Mouse (Mus musculus): ENCODE measurements around the gene Ifnk. TPM values are rescaled to one million over a fixed set of nuclear protein-coding genes. Genes with fewer than 3 reads are reported as not detected.

The Ifnk gene
- total and polyA plus RNA-seq, 3 experiments = not detected

GRCm38 (mm10) chr4:35155132-35155922 is 3.5 kb downstream of the Ifnk start:
- no peak for TF ChIP-seq TAL1 (conservative IDR thresholded peaks at IDR 0.05; ENCODE audit: low read depth, low read length)
- TF ChIP-seq POLR2AphosphoS5 (IDR thresholded peaks at IDR 0.05; ENCODE audit: insufficient replicate concordance, low read depth, low read length) = no peak
- TF ChIP-seq GATA1 (IDR thresholded peaks at IDR 0.05; ENCODE audit: borderline replicate concordance, low read length) = no peak
- no peak for TF ChIP-seq CTCF (IDR thresholded peaks at IDR 0.05; ENCODE audit: low read depth, low read length)
- TF ChIP-seq GATA2 (IDR thresholded peaks at IDR 0.05; ENCODE audit: borderline replicate concordance, low read depth, low read length) = no peak
- Histone ChIP-seq H3K4me1 (ENCODE audit: insufficient read depth, low read depth, low read length) (peaks cover 5% of the 10 kb centered on the region; the same call in 1 of the 2 replicates), H3K36me3 (replicated peaks) (no peaks in the 10 kb centered on the region), H3K4me3 (ENCODE audit: low read depth, low read length) (no peak overlapping the region), H3K9me3 (replicated peaks) (no peaks in the 10 kb centered on the region), H3K27me3 (ENCODE audit: insufficient read depth, low read length) (peaks cover 22% of the 10 kb centered on the region; the same call in 1 of the 2 replicates)
- ATAC-seq (ENCODE audit: extremely low read depth, insufficient number of reproducible peaks, low FRiP score, poor library complexity, severe bottlenecking) (no peak), DNase-seq (ENCODE audit: low spot score) (no peak)

DNA sequence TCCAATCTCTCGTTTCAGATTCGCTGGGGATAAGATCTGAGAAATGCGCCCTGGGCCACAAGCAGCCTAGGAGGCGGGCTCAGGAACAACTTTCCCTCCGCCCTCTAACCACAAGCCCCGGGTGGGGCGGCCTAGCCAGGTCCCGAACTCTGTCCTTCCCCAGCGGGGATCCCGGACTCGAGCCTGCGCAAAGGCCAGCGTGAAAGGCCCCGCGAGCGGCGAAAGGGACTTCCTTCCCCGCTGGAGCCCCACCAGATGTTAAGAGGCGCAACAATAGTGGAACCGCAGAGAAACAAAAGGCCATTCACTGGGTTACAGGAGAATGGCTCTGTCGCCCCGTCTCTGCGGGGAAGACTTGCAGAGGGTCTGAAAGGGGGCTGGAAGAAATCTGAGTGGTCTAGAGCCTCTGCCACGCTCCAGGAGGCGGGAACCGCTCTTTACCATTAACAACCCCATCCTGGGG is 4.3 kb downstream of the Ifnk start:
- TF ChIP-seq CTCF (IDR thresholded peaks at IDR 0.05; ENCODE audit: low read depth, low read length) = no peak
- TF ChIP-seq TAL1 (conservative IDR thresholded peaks at IDR 0.05; ENCODE audit: low read depth, low read length) = no peak
- no peak for TF ChIP-seq POLR2AphosphoS5 (IDR thresholded peaks at IDR 0.05; ENCODE audit: insufficient replicate concordance, low read depth, low read length)
- TF ChIP-seq GATA2 (IDR thresholded peaks at IDR 0.05; ENCODE audit: borderline replicate concordance, low read depth, low read length) = no peak
- no peak for TF ChIP-seq GATA1 (IDR thresholded peaks at IDR 0.05; ENCODE audit: borderline replicate concordance, low read length)
- H3K27me3 ChIP-seq (ENCODE audit: insufficient read depth, low read length) = peaks cover 22% of the 10 kb centered on the region; the same call in 1 of the 2 replicates
- peaks cover 5% of the 10 kb centered on the region; the same call in 1 of the 2 replicates for H3K4me1 ChIP-seq (ENCODE audit: insufficient read depth, low read depth, low read length)
- no peak overlapping the region for H3K4me3 ChIP-seq (ENCODE audit: low read depth, low read length)
- H3K9me3 ChIP-seq (replicated peaks) = no peaks in the 10 kb centered on the region
- DNase-seq (ENCODE audit: low spot score) = no peak
- H3K36me3 ChIP-seq (replicated peaks) = no peaks in the 10 kb centered on the region
- ATAC-seq (ENCODE audit: extremely low read depth, insufficient number of reproducible peaks, low FRiP score, poor library complexity, severe bottlenecking) = no peak

DNA sequence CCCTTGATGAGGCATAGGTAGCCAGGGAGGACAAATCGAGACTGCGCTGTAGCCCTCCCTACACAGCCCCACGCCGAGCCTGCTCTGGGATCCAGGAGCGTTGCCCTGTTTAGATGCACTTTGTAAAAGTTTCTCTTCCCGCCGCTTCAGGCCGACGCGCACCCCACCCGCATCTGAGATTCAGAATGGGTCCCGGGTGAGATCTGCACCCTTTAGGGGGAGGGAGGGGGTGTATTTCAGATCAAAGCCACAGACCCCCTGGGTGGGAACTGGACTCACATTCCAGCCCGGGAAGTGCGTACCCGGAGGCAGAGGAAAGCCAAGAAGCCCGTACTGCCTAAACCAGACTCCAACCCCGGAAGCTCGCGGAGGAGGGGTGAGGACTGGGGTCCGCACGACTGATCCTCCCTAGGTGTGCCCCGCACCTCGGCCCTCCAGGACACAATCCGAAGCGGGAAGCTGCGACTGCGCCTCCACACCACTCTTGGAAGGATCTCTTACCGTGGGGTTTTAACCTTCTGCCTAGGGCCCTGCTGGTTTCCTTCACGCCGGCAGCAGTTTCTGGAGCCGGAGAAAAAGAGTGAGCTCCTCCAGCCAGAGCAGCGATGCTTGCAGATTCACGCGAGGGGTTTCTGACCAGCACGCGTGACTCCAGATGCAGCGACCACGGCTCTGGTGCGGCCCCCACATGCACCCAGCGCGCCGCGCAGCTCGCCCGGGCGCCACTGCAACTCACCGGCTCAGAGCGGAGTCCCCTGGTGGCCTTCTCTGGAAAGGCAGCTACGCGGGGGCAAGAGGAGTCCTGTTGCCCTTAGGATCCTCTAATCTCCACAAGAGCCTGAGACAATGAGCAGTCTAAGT is 5.1 kb downstream of the Ifnk start, which contains the start of gene Mob3b:
Gene Mob3b (minus strand): TSS at position 734 of the 861 bp plus-strand sequence.
- no peaks in the 10 kb centered on the region for H3K36me3 ChIP-seq (replicated peaks)
- H3K4me3 ChIP-seq (ENCODE audit: low read depth, low read length) = no peak within 1 kb of the TSS
- peaks cover 22% of the 10 kb centered on the region; the same call in 1 of the 2 replicates for H3K27me3 ChIP-seq (ENCODE audit: insufficient read depth, low read length)
- H3K9me3 ChIP-seq (replicated peaks) = no peaks in the 10 kb centered on the region
- peaks cover 5% of the 10 kb centered on the region; the same call in 1 of the 2 replicates for H3K4me1 ChIP-seq (ENCODE audit: insufficient read depth, low read depth, low read length)
- no peak for DNase-seq (ENCODE audit: low spot score)
- TF ChIP-seq TAL1 (conservative IDR thresholded peaks at IDR 0.05; ENCODE audit: low read depth, low read length) (no peak), POLR2AphosphoS5 (IDR thresholded peaks at IDR 0.05; ENCODE audit: insufficient replicate concordance, low read depth, low read length) (no peak), GATA2 (IDR thresholded peaks at IDR 0.05; ENCODE audit: borderline replicate concordance, low read depth, low read length) (no peak)
- no peak for ATAC-seq (ENCODE audit: extremely low read depth, insufficient number of reproducible peaks, low FRiP score, poor library complexity, severe bottlenecking)

DNA sequence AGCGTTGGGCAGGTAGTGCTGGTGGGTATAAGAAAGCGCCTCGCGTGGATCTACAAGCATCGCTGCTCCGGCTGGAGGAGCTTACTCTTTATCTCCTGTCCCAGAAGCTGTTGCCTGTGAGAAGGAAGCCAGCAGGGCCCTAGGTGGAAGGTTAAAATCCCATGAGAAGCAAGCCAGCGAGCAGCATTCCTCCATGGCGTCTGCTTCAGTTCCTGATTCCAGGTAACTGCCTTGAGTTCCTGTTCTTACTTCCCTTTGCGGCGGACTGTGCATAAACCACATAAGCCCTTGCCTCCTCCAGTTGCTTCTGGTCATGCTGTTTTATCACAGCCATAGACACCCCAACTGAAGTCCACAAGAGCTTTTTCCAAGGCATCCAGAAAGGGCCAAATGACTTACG is 6.0 kb downstream of the Ifnk start:
- no peaks in the 10 kb centered on the region for H3K36me3 ChIP-seq (replicated peaks)
- peaks cover 22% of the 10 kb centered on the region; the same call in 1 of the 2 replicates for H3K27me3 ChIP-seq (ENCODE audit: insufficient read depth, low read length)
- no peaks in the 10 kb centered on the region for H3K9me3 ChIP-seq (replicated peaks)
- H3K4me1 ChIP-seq (ENCODE audit: insufficient read depth, low read depth, low read length) = peaks cover 5% of the 10 kb centered on the region; the same call in 1 of the 2 replicates
- TF ChIP-seq GATA2 (IDR thresholded peaks at IDR 0.05; ENCODE audit: borderline replicate concordance, low read depth, low read length) = no peak
- no peak for TF ChIP-seq CTCF (IDR thresholded peaks at IDR 0.05; ENCODE audit: low read depth, low read length)
- no peak for TF ChIP-seq TAL1 (conservative IDR thresholded peaks at IDR 0.05; ENCODE audit: low read depth, low read length)
- TF ChIP-seq GATA1 (IDR thresholded peaks at IDR 0.05; ENCODE audit: borderline replicate concordance, low read length) = no peak
- no peak for TF ChIP-seq POLR2AphosphoS5 (IDR thresholded peaks at IDR 0.05; ENCODE audit: insufficient replicate concordance, low read depth, low read length)
- no peak overlapping the region for H3K4me3 ChIP-seq (ENCODE audit: low read depth, low read length)
- ATAC-seq (ENCODE audit: extremely low read depth, insufficient number of reproducible peaks, low FRiP score, poor library complexity, severe bottlenecking) = no peak
- no peak for DNase-seq (ENCODE audit: low spot score)

DNA sequence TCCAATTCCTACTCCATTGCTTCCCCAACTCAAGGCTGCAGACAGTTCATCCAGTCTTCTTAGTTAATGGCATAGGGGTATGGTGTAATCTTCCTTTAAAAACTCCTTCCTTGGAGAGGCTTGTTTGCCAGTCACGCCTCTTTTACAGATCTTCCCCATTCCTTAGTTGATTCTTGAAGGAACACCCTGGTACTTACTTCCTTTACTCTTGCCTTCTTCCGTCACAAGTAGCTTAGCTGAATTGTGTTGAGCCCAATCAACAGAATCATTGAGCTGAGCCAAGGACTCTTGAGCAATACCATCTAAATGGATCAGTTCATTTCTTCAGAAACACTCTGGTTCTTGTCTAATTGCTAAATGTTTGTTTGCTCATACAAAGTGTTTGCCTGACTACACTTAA is 13.4 kb downstream of the Ifnk start:
- Histone ChIP-seq H3K27me3 (ENCODE audit: insufficient read depth, low read length) (peaks cover 3% of the 10 kb centered on the region; the same call in 1 of the 2 replicates), H3K4me3 (ENCODE audit: low read depth, low read length) (no peak overlapping the region)
- ATAC-seq (ENCODE audit: extremely low read depth, insufficient number of reproducible peaks, low FRiP score, poor library complexity, severe bottlenecking) = no peak

More for the DNA sequence above, 13.4 kb downstream of the Ifnk start:
- H3K4me1 ChIP-seq (ENCODE audit: insufficient read depth, low read depth, low read length) = 0 out of 2 replicates have a peak, but pooled peaks cover 3% of the 10 kb centered on the region
- no peaks in the 10 kb centered on the region for H3K36me3 ChIP-seq (replicated peaks)
- no peaks in the 10 kb centered on the region for H3K9me3 ChIP-seq (replicated peaks)
- DNase-seq (ENCODE audit: low spot score) = no peak
- TF ChIP-seq POLR2AphosphoS5 (IDR thresholded peaks at IDR 0.05; ENCODE audit: insufficient replicate concordance, low read depth, low read length) (no peak), GATA1 (IDR thresholded peaks at IDR 0.05; ENCODE audit: borderline replicate concordance, low read length) (no peak), TAL1 (conservative IDR thresholded peaks at IDR 0.05; ENCODE audit: low read depth, low read length) (no peak), GATA2 (IDR thresholded peaks at IDR 0.05; ENCODE audit: borderline replicate concordance, low read depth, low read length) (no peak), CTCF (IDR thresholded peaks at IDR 0.05; ENCODE audit: low read depth, low read length) (no peak)
